Mouse (Mus musculus) hindbrain, postnatal 0 days (tissue): ENCODE data around the gene Gm10974. TPM values are rescaled to one million over a fixed set of nuclear protein-coding genes. Genes with fewer than 3 reads are reported as not detected.

Experiments used
- ATAC-seq: fragments of 200-750 bp; cut with Nextera tagmentation; 2 replicates; pipeline ENCODE4 v1.8.0; 2017; ENCODE audit warnings: mild to moderate bottlenecking, moderate TSS enrichment, moderate library complexity
- DNase-seq: peaks from one replicate; pipeline ENCODE4 v3.0.0-alpha.2; 2015; ENCODE audit warnings: low spot score
- H3K27ac ChIP-seq: fragments of 300-500 bp; sonication (generic); 2 replicates; pipeline ENCODE4 v1.5.1; 2014; ENCODE audit warnings: mild to moderate bottlenecking
- H3K27me3 ChIP-seq: fragments of 300-500 bp; sonication (generic); 2 replicates; pipeline ENCODE4 v1.6.1; 2014; ENCODE audit warnings: low read length, mixed read lengths; ENCODE audit not compliant: insufficient read depth
- H3K36me3 ChIP-seq: fragments of 300-500 bp; sonication (generic); 2 replicates; pipeline ENCODE4 v1.6.1; 2014; ENCODE audit warnings: low read length, mixed read lengths; ENCODE audit not compliant: insufficient read depth
- H3K4me1 ChIP-seq: fragments of 300-500 bp; sonication (generic); 2 replicates; pipeline ENCODE4 v1.6.1; 2014; ENCODE audit warnings: antibody characterized with exemption, low read length, mixed read lengths; ENCODE audit not compliant: insufficient read depth
- H3K4me2 ChIP-seq: fragments of 300-500 bp; sonication (generic); 2 replicates; pipeline ENCODE4 v1.6.1; 2014; ENCODE audit warnings: low read depth, mild to moderate bottlenecking, low read length, moderate library complexity, mixed read lengths
- H3K4me3 ChIP-seq: fragments of 300-500 bp; sonication (generic); 2 replicates; pipeline ENCODE4 v1.5.1; 2014; ENCODE audit warnings: low read length
- H3K9ac ChIP-seq: fragments of 300-500 bp; sonication (generic); replicated peaks from 2 replicates; pipeline ENCODE4 v1.6.1; 2014; ENCODE audit warnings: mild to moderate bottlenecking, low read length, moderate library complexity, mixed read lengths
- H3K9me3 ChIP-seq: fragments of 300-500 bp; sonication (generic); 2 replicates; pipeline ENCODE4 v1.6.1; 2016; ENCODE audit warnings: low read length, mixed read lengths
- CTCF ChIP-seq: IDR thresholded peaks from 2 replicates; pipeline ENCODE4 v1.5.1; 2016; ENCODE audit warnings: antibody characterized with exemption, control low read depth, low read depth
- WGBS: fragments of 180-500 bp; shearing (Covaris S2); extraction: QIAGEN DNeasy Blood & Tissue Kit; methylation state at CpG from one replicate; pipeline ENCODE4 v1.1.7; 2014; 5-methylcytosine and 5-hydroxymethylcytosine counted together
- polyA plus RNA-seq: library from polyadenylated mRNA; unstranded; fragments of >200 nt; fragmentation: Nextera tagmentation; extraction: Ambion mirVana; gene quantifications from 2 replicates; pipeline ENCODE4 v1.2.1, GENCODE M21; 2015
- total RNA-seq: library from RNA; depleted of rRNA; stranded (reverse); fragments of >200 nt; gene quantifications from 2 replicates; pipeline ENCODE4 v1.2.3, GENCODE M21; 2014

Gm10974 gene
- total and polyA plus RNA-seq, 2 experiments from 2014 or later, result not detected

DNA sequence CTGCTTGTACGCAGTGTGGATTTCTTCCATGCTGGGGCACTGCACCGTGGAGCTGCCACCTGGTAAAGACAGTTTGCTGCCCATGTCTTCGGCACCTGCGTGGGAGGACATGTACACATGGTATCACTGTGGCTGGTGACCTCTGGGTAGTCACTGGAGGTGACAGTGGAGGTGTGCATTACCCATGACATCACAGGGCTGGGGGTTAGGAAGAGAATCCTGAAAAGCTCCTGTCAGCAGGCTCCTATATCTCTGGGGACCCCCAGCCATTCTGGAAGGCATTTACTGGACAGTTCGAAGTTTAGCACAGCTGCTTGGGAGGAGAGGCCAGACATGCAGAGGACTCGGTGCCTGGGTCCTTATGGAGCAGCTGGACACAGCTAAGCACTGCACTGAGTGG, 22.9 kb upstream of the Gm10974 start:
- H3K4me3 ChIP-seq, result no peak overlapping the region
- H3K27me3 ChIP-seq, result no peaks in the 10 kb centered on the region
- no peaks in the 10 kb centered on the region for H3K4me1 ChIP-seq
- H3K9me3 ChIP-seq, result no peaks in the 10 kb centered on the region
- no peak for TF ChIP-seq CTCF
- DNase-seq (no peak), ATAC-seq (no peak)
- H3K27ac ChIP-seq, result no peak overlapping the region
- H3K4me2 ChIP-seq, result no peak overlapping the region
- WGBS, result 83% methylated on average over 6 of the region's 6 CpGs
- no peak overlapping the region for H3K9ac ChIP-seq
- H3K36me3 ChIP-seq, result no peaks in the 10 kb centered on the region

DNA sequence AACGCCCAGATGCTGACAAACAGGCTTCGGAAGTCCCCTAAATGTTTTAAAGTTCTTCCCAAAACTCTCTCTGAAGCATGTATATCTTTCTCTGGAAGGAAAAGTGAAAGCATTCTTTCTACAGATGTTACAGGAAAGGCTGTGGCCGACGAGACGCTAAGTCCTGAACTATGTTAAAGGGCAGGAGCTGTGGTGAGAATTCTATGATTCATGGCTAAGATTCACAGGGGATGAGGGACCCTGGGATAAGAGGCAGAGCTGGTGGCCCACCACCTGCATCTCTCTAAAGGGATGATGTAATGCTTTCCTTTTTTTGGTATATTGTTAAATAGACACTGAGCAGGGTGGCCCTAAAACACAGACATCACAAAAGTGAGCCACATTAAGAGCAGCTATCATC, 22.4 kb upstream of the Gm10974 start:
- DNase-seq (no peak), ATAC-seq (no peak)
- Histone ChIP-seq H3K27me3 (no peaks in the 10 kb centered on the region), H3K9ac (no peak overlapping the region), H3K27ac (no peak overlapping the region), H3K4me1 (no peaks in the 10 kb centered on the region), H3K9me3 (no peaks in the 10 kb centered on the region), H3K4me2 (no peak overlapping the region), H3K4me3 (no peak overlapping the region), H3K36me3 (no peaks in the 10 kb centered on the region)
- WGBS, result 86% methylated on average over 5 of the region's 5 CpGs
- no peak for TF ChIP-seq CTCF

DNA sequence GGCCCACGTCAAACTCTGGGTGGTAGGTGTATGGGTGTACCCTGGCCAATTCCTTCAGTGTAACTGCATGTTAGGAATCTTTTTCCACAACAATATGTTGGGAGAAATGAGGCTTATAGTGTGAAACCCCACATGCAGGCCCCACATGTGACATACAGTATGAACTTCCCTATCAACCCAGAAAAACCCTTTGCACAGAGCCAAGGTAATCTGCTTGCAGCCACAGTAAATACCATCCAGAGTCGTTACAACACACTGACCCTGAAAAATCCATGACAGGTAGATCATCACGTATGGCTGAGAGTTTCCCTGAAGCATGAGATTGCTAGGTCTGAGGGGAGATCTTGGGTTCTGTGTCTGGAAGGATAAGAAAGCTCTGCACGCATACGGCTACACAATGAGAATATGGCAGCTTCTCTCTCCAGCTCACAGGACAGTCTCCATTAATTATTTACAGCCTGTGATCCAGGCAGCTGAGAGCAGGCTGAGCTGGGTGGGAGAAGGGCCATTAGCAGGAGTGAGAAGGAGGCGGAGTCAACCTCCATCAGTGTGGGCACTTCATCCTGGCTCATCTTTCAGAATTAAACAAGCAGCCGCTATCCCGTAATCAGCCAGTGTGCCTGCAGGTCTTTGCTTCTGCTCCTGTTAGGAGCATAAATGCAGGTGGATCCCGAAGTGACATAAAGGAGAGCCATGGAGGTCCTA, 18.6 kb upstream of the Gm10974 start:
- H3K4me3 ChIP-seq, result no peak overlapping the region
- no peak overlapping the region for H3K9ac ChIP-seq
- DNase-seq (peak; percentile 37), ATAC-seq (peak; percentile 61; the same call in 1 of the 2 replicates)
- H3K4me1 ChIP-seq, result no peaks in the 10 kb centered on the region
- H3K4me2 ChIP-seq, result no peak overlapping the region
- WGBS, result 40% methylated on average over 9 of the region's 9 CpGs
- no peaks in the 10 kb centered on the region for H3K9me3 ChIP-seq
- H3K36me3 ChIP-seq, result no peaks in the 10 kb centered on the region
- TF ChIP-seq CTCF, result no peak
- no peaks in the 10 kb centered on the region for H3K27me3 ChIP-seq
- no peak overlapping the region for H3K27ac ChIP-seq

GRCm38 (mm10) chr7:66348588-66348987, 17.1 kb upstream of the Gm10974 start:
- no peak overlapping the region for H3K27ac ChIP-seq
- no peak overlapping the region for H3K4me3 ChIP-seq
- H3K36me3 ChIP-seq, result no peaks in the 10 kb centered on the region
- ATAC-seq (no peak), DNase-seq (no peak)
- TF ChIP-seq CTCF, result no peak
- no peak overlapping the region for H3K9ac ChIP-seq
- H3K4me2 ChIP-seq, result no peak overlapping the region
- no peaks in the 10 kb centered on the region for H3K27me3 ChIP-seq
- no peaks in the 10 kb centered on the region for H3K9me3 ChIP-seq
- no peaks in the 10 kb centered on the region for H3K4me1 ChIP-seq
- WGBS, result 88% methylated on average over 10 of the region's 10 CpGs

GRCm38 (mm10) chr7:66349670-66350069, 16.0 kb upstream of the Gm10974 start:
- TF ChIP-seq CTCF, result no peak

DNA sequence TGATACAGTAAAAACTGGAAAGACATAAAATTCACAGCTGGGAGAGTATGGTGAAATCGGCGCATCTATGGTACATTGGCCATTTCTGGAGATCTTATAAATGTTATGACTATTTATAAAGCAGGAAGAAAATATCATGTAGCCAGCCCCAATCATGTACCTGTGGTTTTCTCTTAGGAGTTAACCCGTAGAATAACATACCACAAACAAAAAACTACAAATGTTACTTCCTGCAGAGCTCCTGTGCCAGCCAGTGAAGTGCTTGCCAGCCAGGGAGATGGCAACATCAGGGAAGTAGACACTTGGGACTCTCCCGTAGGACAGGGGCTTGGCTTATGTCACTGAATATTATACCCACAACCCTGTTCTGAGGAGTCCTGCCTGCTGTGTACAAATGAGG, 14.6 kb upstream of the Gm10974 start:
- TF ChIP-seq CTCF, result no peak
- DNase-seq (no peak), ATAC-seq (no peak)
- 81% methylated on average over 4 of the region's 4 CpGs for WGBS
- H3K4me1 ChIP-seq, result no peaks in the 10 kb centered on the region
- H3K4me3 ChIP-seq, result no peak overlapping the region
- H3K27me3 ChIP-seq, result no peaks in the 10 kb centered on the region
- H3K9me3 ChIP-seq, result no peaks in the 10 kb centered on the region
- no peak overlapping the region for H3K4me2 ChIP-seq
- H3K27ac ChIP-seq, result no peak overlapping the region
- H3K36me3 ChIP-seq, result no peaks in the 10 kb centered on the region
- H3K9ac ChIP-seq, result no peak overlapping the region

More at GRCm38 (mm10) chr7:66349670-66350069, 16.0 kb upstream of the Gm10974 start:
- Histone ChIP-seq H3K27me3 (no peaks in the 10 kb centered on the region), H3K4me2 (no peak overlapping the region), H3K9ac (no peak overlapping the region), H3K4me3 (no peak overlapping the region), H3K27ac (no peak overlapping the region), H3K9me3 (no peaks in the 10 kb centered on the region), H3K36me3 (no peaks in the 10 kb centered on the region), H3K4me1 (no peaks in the 10 kb centered on the region)
- ATAC-seq, result no peak
- DNase-seq, result no peak
- 74% methylated on average over 11 of the region's 11 CpGs for WGBS

GRCm38 (mm10) chr7:66354911-66355310, 10.8 kb upstream of the Gm10974 start:
- TF ChIP-seq CTCF, result no peak
- Histone ChIP-seq H3K27ac (no peak overlapping the region), H3K9me3 (no peaks in the 10 kb centered on the region), H3K27me3 (no peaks in the 10 kb centered on the region), H3K4me3 (no peak overlapping the region), H3K9ac (no peak overlapping the region), H3K4me1 (no peaks in the 10 kb centered on the region), H3K36me3 (no peaks in the 10 kb centered on the region), H3K4me2 (no peak overlapping the region)
- DNase-seq (no peak), ATAC-seq (no peak)
- WGBS, result 65% methylated on average over 3 of the region's 3 CpGs
